Mouse (Mus musculus): ENCODE results near the gene Gm21992. TPM values are rescaled to one million over a fixed set of nuclear protein-coding genes. Genes with fewer than 3 reads are reported as not detected.

Gene Gm21992
- total RNA-seq, 2 experiments from 2014 or later: 8.9 to 9.4 TPM

DNA sequence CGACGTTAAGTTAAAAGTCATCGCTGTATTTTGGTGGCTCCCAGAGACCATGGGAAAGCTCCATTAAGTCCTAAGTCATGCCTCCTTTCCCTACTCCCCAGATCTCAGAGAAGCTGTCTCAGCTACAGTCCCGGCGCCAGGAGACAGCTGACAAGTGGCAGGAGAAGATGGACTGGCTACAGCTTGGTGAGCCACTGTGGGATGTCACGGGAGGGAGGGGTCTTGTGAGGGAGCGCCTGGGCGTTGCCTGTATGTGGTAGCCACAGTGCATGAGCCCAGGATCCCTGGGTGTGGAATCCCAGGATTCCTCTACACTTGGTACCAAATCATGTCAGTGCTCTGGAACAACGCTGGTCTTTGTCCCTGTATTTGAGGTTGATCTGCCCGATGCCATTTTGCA is 62.9 kb downstream of the Gm21992 start:
- no peak for DNase-seq

DNA sequence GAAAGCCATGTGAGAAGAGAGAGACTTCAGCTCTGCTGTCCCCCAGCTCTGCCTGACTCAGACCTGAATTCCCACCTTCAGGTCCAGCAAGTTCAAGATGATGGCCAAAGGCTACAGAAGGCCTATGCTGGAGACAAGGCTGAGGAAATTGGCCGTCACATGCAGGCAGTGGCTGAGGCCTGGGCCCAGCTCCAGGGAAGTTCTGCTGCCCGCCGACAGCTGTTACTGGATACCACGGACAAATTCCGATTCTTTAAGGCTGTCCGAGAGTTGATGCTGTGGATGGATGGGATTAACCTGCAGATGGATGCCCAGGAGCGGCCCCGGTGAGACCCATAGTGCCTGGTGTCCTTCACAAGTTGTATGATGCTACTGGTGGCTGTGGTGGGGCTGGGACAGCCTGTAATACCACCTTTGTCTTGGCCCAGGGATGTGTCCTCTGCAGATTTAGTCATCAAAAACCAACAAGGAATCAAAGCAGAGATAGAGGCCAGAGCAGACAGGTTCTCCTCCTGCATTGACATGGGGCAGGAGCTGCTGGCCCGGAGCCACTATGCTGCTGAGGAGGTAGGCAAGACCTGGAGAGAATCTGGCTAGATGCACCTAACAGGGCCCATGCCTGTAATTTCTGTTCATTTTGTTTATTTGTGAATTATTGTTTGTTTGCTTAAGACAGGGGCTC is 63.6 kb downstream of the Gm21992 start:
- no peak for DNase-seq

DNA sequence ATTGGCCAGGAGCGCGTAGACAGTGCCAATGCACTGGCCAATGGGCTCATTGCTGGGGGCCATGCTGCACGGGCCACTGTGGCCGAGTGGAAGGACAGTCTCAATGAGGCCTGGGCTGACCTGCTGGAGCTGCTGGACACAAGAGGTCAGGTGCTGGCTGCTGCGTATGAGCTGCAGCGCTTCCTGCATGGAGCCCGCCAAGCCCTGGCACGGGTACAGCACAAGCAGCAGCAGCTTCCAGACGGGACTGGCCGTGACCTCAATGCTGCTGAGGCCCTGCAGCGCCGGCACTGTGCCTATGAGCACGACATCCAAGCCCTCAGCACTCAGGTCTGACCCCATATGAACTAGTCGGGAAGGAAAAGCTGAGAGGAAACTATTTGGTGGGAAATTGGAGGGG is 64.8 kb downstream of the Gm21992 start:
- peak; percentile 65 for DNase-seq

- DNase-seq: no peak
Observed at GRCm38 (mm10) chr19:4745681-4746080, 65.7 kb downstream of the Gm21992 start.

DNA sequence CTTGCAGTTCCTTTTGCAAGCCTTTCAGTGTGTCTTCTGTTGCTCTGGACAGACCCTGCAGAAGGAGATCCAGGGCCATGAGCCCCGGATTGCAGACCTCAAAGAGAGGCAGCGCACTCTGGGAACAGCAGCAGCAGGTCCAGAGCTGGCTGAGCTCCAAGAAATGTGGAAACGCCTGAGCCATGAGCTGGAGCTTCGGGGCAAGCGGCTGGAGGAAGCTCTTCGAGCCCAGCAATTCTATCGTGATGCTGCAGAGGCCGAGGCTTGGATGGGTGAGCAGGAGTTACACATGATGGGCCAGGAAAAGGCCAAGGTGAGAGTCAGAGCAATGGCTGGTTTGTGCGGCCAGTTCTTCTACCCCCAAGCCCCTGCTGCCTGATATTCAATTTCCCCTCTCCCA is 66.4 kb downstream of the Gm21992 start:
- no peak for DNase-seq

- no peak for DNase-seq
Observed at GRCm38 (mm10) chr19:4744026-4744425, 67.4 kb downstream of the Gm21992 start.

DNA sequence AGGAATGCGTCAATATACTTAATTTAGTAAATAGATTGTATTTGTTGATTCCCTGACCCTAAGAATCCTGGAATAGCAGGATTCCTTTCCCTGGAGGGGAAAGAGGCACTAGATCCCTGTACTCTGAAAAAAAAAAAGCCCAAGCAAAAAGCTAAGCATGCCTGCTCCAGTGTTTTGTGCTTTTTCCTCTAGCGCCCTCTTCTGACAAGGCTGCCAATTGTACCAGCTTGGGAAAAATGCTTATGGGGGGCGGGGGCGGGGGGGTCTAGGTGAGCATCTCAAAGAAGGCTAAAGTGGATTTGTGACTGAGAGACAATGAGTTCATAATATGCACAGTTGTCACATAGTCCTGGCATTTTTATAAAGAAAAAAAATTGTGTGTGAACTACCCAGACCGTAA is 67.9 kb downstream of the Gm21992 start:
- DNase-seq: no peak

GRCm38 (mm10) chr19:4742229-4742628 is 69.2 kb downstream of the Gm21992 start:
- DNase-seq: no peak

DNA sequence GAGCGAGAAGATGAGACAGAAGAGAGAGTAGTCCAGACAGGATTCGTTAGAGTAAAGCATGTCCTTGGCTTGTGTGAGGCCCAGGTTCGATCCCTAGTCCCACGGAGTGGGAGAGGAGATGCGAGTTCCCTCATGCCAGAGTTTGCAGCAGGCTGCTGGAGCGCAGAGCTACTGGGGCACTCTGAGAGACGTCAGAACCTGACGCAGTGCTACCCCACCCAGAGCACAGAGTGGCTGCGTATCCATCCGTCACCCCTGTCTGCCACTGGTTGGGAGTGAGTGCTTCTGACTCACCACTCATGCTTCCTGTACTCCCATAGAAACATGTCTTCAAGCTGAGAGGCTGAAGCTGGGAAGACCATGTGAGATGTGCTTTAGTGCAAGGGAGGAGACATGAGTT is 69.9 kb downstream of the Gm21992 start:
- no peak for DNase-seq

GRCm38 (mm10) chr19:4739762-4740161 is 71.7 kb downstream of the Gm21992 start:
- no peak for DNase-seq

DNA sequence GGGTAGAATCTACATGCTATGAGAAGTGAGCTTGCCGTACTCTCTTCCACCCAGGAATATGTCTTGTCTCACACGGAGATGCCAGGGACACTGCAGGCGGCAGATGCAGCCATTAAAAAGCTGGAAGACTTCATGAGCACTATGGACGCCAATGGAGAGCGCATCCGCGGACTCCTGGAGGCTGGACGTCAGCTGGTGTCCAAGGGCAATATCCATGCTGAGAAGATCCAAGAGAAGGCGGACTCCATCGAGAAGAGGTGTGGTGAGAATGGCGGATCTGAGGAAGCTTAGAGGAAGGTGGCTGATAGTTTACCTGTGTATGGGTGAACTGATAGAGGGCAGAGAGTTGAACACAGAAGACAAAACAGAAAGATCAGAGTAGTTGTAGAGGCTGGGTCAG is 72.4 kb downstream of the Gm21992 start:
- no peak for DNase-seq

DNA sequence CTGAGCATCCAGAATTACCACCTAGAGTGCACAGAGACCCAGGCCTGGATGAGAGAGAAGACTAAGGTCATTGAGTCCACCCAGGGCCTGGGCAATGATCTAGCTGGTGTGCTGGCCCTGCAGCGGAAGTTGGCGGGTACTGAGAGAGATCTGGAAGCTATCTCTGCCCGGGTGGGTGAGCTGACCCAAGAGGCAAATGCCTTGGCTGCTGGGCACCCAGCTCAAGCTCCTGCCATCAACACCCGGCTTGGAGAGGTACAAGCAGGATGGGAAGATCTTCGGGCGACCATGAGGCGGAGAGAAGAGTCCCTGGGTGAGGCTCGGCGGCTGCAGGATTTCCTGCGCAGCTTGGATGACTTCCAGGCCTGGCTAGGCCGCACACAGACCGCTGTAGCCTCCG is 73.5 kb downstream of the Gm21992 start:
- no peak for DNase-seq

DNA sequence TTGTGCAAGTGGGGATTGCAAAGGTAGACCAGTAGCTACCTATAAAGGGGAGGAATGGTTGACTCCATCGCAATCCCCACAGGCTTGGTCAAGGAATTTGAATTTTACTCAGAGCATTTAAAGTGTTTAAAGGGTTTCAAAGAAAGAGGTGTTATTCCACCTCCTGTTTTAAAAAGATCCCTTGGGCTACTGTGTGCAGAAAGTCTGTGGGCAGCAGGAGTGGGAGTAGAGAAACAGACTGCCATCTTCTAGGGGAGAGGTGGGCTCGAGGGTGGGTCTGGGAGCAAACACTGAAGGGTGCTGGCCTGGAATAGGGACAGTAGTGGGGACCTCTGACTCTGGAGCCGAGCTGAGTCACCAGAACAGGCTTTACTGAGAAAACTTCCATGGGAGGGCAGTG is 78.4 kb downstream of the Gm21992 start:
- DNase-seq: no peak

- no peak for DNase-seq
Observed at GRCm38 (mm10) chr19:4729186-4729585, 82.2 kb downstream of the Gm21992 start.

- DNase-seq: no peak
Observed at GRCm38 (mm10) chr19:4720671-4721244, 90.7 kb downstream of the Gm21992 start.

DNA sequence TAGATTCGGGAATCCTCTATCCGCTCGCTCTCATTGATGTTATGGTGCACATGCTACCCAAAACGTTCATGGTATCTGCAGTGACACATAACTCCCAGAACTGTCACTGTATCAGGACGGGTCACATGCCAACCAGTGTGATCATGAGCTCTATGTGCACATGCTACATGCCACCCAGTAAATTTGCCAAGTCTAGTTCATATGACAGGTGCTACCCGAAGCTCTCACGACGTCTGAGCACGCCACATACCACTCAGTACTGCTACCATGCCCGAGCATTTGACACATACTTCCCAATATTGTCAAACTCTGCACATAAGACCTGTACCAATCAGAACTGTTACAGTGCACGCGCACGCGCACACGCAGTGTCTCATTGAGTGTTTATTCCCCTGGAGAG is 91.3 kb downstream of the Gm21992 start:
- no peak for DNase-seq

- no peak for DNase-seq
Observed at GRCm38 (mm10) chr19:4719351-4719764, 92.1 kb downstream of the Gm21992 start.

DNA sequence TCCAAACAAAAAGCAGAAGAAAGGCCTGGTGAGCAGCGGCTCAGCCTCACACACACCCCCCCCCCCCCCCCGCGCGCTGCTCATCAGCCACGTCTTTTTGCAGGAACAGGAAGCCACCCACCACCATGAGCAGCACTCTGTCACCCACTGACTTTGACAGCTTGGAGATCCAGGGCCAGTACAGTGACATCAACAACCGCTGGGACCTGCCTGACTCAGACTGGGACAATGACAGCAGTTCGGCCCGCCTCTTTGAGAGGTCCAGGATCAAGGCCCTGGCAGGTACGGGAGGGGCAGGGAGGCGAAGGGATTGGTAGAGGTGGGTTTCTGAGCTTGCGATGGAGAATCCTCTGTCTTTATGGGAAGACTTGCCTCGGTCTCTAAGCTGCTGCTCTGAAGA is 92.7 kb downstream of the Gm21992 start:
- DNase-seq: no peak

DNA sequence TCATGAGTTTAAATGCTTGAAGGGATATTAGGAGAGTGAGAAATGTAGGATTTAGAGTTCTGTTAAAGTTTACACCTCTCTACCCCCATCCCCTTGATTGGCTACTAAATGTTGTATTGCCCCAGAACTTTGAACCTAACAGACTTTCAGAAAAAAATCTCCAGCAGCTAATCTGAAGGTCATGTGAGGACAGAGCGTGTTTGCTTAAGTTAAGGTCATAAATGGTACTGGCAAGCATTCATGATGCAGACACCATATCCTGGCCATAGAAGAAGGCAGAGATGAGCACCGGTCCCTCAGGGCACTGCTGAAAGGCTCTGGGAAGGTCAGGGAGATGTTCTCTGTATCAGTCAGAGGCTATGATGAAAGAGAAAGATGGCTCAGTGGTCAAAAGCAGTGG is 94.1 kb downstream of the Gm21992 start:
- no peak for DNase-seq

GRCm38 (mm10) chr19:4716756-4717155 is 94.7 kb downstream of the Gm21992 start:
- no peak for DNase-seq

DNA sequence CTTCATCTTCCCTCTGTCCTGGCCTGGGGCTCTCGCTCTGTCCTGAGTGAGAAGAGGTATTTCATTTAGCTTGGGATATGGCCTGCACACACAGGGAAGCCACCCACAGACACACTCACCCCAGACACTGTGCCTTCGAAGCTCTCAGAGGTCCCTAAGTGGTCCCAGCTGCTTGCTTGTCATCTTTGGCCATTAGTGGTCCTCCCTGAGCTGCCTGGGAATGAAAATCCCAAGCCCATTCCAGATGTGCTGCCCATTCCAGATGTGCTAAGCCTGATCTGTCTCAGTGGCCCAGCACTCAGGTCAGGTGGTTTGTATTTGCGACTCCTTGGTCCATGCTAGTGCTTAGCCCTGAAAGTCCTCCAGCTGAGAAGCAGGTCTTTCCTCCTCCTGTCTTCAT is 97.5 kb downstream of the Gm21992 start:
- no peak for DNase-seq

- DNase-seq: no peak
Observed at GRCm38 (mm10) chr19:4712781-4713526, 98.5 kb downstream of the Gm21992 start.

- no peak for DNase-seq
Observed at GRCm38 (mm10) chr19:4712156-4712780, 99.1 kb downstream of the Gm21992 start.
